Mouse (Mus musculus) heart, adult 2 months (tissue): ENCODE measurements around the gene Tmem170.

Source experiments
- CTCF ChIP-seq: fragments of 200-600 bp; IDR thresholded peaks from 2 replicates; pipeline ENCODE4 v1.8.1; 2022; ENCODE audit warnings: antibody characterized with exemption, mild to moderate bottlenecking, moderate library complexity
- POLR2A ChIP-seq: fragments of 200-500 bp; IDR thresholded peaks from 2 replicates; pipeline ENCODE4 v1.6.1; 2011; ENCODE audit warnings: mild to moderate bottlenecking, low read depth, low read length, control low read depth; ENCODE audit not compliant: insufficient read depth

DNA sequence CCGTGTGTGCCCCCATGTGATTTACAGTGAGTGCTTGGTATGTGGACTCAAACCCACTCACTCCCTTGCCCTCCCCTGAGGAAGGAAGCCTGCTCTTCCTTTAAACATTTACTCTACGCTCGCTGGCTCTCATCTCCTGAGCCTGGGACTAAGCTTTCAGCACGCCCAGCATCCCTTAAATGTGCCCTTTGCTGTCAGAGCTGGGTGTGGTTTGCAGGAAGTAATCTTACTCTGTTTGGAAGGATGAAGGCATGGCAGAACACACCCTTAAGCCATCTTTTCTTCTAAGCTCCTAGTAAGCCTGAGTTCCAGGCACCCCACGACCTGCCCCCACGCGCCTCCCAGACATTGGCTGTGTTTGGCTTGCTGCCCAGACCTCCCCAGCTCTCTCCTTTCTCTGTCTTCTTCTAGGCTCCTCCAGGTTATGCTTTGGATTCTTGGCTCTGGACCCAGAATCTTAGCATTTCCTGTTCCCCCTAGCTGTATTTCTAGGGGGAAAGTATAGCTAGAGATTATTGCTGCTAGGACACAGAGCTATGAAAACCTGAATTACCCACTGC is 11.6 kb upstream of the Tmem170 start:
- TF ChIP-seq CTCF (no peak), POLR2A (no peak)
